Mouse (Mus musculus) granulocyte monocyte progenitor cell, adult 5-6 weeks (primary cell): ENCODE results near the gene Gm10226. TPM values are rescaled to one million over a fixed set of nuclear protein-coding genes. Genes with fewer than 3 reads are reported as not detected.

Experiments
- total RNA-seq, 2 experiments: library from RNA; stranded (forward) in 1 of 2; stranded (reverse) in 1 of 2; fragments of 200-712, 200-1000 nt in 1 of 2; fragments of >200 nt in 1 of 2; fragmentation: Nextera tagmentation in 1 of 2; gene quantifications; 2 replicates each; pipeline ENCODE4 v1.2.3; 2014 to 2017

The Gm10226 gene
- total RNA-seq, 2 experiments from 2014 or later = 36.7 TPM; not detected in 1

Other genes with a start within 250 kb of the Gm10226 start
- 5.7 and 14.4 TPM in 2 replicates for gene Zfp51, start 241.5 kb upstream of the Gm10226 start, total RNA-seq (2014; fragmentation: Nextera tagmentation)
- gene Zfp51, start 241.5 kb upstream of the Gm10226 start, total RNA-seq (2017) = 10.9 and 12.5 TPM in 2 replicates
- gene Zfp53, start 202.9 kb upstream of the Gm10226 start, total RNA-seq (2014; fragmentation: Nextera tagmentation) = 10.9 and 14.4 TPM in 2 replicates
- gene Zfp53, start 202.9 kb upstream of the Gm10226 start, total RNA-seq (2017) = 10.4 and 15.8 TPM in 2 replicates
- 24.9 and 25.0 TPM in 2 replicates for gene Zfp52, start 156.3 kb upstream of the Gm10226 start, total RNA-seq (2014; fragmentation: Nextera tagmentation)
- gene Zfp52, start 156.3 kb upstream of the Gm10226 start, total RNA-seq (2017) = 33.6 and 46.7 TPM in 2 replicates
- 2.7 and 4.0 TPM in 2 replicates for gene Zfp948, start 124.9 kb upstream of the Gm10226 start, total RNA-seq (2014; fragmentation: Nextera tagmentation)
- gene Zfp948, start 124.9 kb upstream of the Gm10226 start, total RNA-seq (2017) = 1.9 and 3.6 TPM in 2 replicates
- 1.7 and 2.1 TPM in 2 replicates for gene Zfp983, start 41.2 kb upstream of the Gm10226 start, total RNA-seq (2014; fragmentation: Nextera tagmentation)
- 2.7 and 3.9 TPM in 2 replicates for gene Zfp983, start 41.2 kb upstream of the Gm10226 start, total RNA-seq (2017)
- gene Zfp760, start 15.9 kb downstream of the Gm10226 start, total RNA-seq (2014; fragmentation: Nextera tagmentation) = 5.5 and 7.0 TPM in 2 replicates
- gene Zfp760, start 15.9 kb downstream of the Gm10226 start, total RNA-seq (2017) = 5.4 and 6.7 TPM in 2 replicates
- gene Zfp229, start 38.9 kb downstream of the Gm10226 start, total RNA-seq (2014; fragmentation: Nextera tagmentation) = 2.3 and 5.6 TPM in 2 replicates
- gene Zfp229, start 38.9 kb downstream of the Gm10226 start, total RNA-seq (2017) = 5.2 and 5.6 TPM in 2 replicates
- 3.0 and 5.5 TPM in 2 replicates for gene Zfp820, start 153.9 kb downstream of the Gm10226 start, total RNA-seq (2014; fragmentation: Nextera tagmentation)
- gene Zfp820, start 153.9 kb downstream of the Gm10226 start, total RNA-seq (2017) = 2.6 and 5.2 TPM in 2 replicates
- gene Zfp995, start 218.1 kb downstream of the Gm10226 start, total RNA-seq (2014; fragmentation: Nextera tagmentation) = 5.4 and 13.7 TPM in 2 replicates
- 7.9 and 9.1 TPM in 2 replicates for gene Zfp995, start 218.1 kb downstream of the Gm10226 start, total RNA-seq (2017)